Mouse (Mus musculus) spleen, adult 2 months (tissue): ENCODE measurements around the gene Prl2b1. TPM values are rescaled to one million over a fixed set of nuclear protein-coding genes. Genes with fewer than 3 reads are reported as not detected.

Experiments used
- DNase-seq, 2 experiments: peaks; one replicate each; pipeline versions ENCODE4 v3.0.0 to v3.0.0-alpha.2; 2012 to 2021; ENCODE audit warnings: low spot score in 2 of 2, low read depth in 1 of 2
- H3K27ac ChIP-seq: fragments of 200-500 bp; 2 replicates; pipeline ENCODE4 v1.5.1; 2012; ENCODE audit warnings: low read length, inconsistent platforms; ENCODE audit not compliant: insufficient read depth
- H3K27me3 ChIP-seq: fragments of 200-500 bp; 2 replicates; pipeline ENCODE4 v1.6.1; 2012; ENCODE audit warnings: mild to moderate bottlenecking, moderate library complexity, low read length, inconsistent platforms; ENCODE audit not compliant: control insufficient read depth, insufficient read depth
- H3K36me3 ChIP-seq: fragments of 200-500 bp; 2 replicates; pipeline ENCODE4 v1.6.1; 2012; ENCODE audit warnings: mild to moderate bottlenecking, low read length, inconsistent platforms; ENCODE audit not compliant: control insufficient read depth, insufficient read depth
- H3K4me1 ChIP-seq: fragments of 200-500 bp; 2 replicates; pipeline ENCODE4 v1.6.1; 2011; ENCODE audit warnings: inconsistent platforms; ENCODE audit not compliant: control insufficient read depth, insufficient read depth, insufficient read length
- H3K4me3 ChIP-seq: fragments of 200-500 bp; 2 replicates; pipeline ENCODE4 v1.5.1; 2011; ENCODE audit warnings: mild to moderate bottlenecking, inconsistent platforms; ENCODE audit not compliant: insufficient read depth, insufficient read length; ENCODE audit errors: extremely low read depth
- CTCF ChIP-seq: fragments of 200-500 bp; IDR thresholded peaks from 2 replicates; pipeline ENCODE4 v1.5.1; 2011; ENCODE audit warnings: mild to moderate bottlenecking, inconsistent platforms; ENCODE audit not compliant: insufficient read depth, insufficient read length, insufficient replicate concordance; ENCODE audit errors: extremely low read depth
- POLR2A ChIP-seq: fragments of 200-500 bp; IDR thresholded peaks from 2 replicates; pipeline ENCODE4 v1.6.1; 2011; ENCODE audit warnings: low read depth, low read length, inconsistent platforms
- WGBS: fragments of 180-500 bp; shearing (Covaris S2); methylation state at CpG from one replicate; pipeline ENCODE4 v1.1.7; 2018; 5-methylcytosine and 5-hydroxymethylcytosine counted together
- polyA plus RNA-seq: library from polyadenylated mRNA; depleted of rRNA; stranded (reverse); fragments of >200 nt; gene quantifications from 2 replicates; pipeline ENCODE4 v1.2.3, GENCODE M21; 2012; rRNA removed

The Prl2b1 gene
- not detected in 2 replicates for polyA plus RNA-seq

DNA sequence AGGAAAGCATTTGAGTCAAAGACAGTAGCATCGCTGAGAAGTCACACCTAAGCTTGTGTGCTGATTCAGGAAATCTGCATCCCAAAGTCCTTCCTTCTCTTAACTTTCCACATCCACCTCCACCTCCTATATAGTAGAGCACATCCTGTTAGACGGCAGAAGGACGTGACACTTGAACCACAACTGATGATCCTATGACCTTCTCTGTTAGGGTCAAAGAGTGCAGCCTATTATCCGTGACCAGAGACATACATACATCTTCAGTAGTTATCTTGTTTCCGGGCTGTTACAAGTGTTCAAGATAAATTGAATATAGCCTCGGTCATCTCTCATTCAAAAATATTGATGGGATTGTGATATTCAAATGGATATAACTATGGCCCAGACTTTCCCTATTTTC is at the start of gene Prl2b1:
TSS of gene Prl2b1 (minus strand) at position 101 of the 400 bp plus-strand sequence.
- TF ChIP-seq POLR2A (no peak), CTCF (no peak)
- Histone ChIP-seq H3K4me1 (no peaks in the 10 kb centered on the region), H3K27me3 (no peaks in the 10 kb centered on the region), H3K27ac (no peak within 1 kb of the TSS), H3K4me3 (no peak within 1 kb of the TSS), H3K36me3 (no peaks in the 10 kb centered on the region)
- no peak for DNase-seq
- WGBS, result 89% methylated on average over 6 of the region's 6 CpGs

DNA sequence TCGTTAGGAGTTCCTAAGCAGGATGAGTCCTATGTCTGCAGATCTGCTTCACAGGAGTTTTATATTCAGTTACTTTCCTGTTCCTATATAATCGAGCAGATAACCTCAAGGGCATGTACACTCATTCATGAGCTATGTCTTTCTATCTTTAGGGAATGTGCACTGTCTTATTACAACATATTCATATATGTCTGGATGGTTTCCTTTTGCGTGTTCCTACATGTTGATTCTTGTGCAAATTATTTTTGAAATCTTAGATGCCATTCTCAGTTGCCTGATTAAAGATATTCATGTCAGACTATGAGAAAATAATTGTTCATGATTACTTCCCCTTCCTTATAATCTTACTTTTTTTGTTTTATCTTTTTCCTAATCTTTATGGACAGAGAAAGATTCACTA is 47.9 kb upstream of the Prl2b1 start, which contains the start of gene Prl8a6:
TSS of gene Prl8a6 (minus strand) at position 101 of the 400 bp plus-strand sequence.
- TF ChIP-seq CTCF (no peak), POLR2A (no peak)
- no peaks in the 10 kb centered on the region for H3K36me3 ChIP-seq

DNA sequence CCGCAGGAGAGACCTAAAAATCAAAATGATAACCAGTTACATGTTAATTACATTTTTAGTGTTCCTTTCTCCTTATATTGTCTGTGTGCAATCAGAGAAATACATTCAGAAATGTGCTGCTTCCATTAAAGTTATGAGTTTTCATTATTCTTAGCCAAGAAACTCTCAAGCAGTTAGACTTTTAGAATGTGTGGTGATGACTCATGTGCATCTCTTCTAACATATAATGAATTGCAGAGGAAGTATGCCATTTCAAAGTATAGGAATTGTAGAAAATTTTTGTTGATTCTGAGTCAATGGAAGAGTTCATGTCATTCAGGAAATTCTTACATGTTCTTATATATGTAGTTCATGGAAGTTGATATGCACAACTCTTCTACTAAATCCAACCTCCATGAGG is 42.5 kb upstream of the Prl2b1 start:
- H3K36me3 ChIP-seq, result no peaks in the 10 kb centered on the region
- no peak for TF ChIP-seq POLR2A
- no peak for TF ChIP-seq CTCF
- H3K27me3 ChIP-seq, result no peaks in the 10 kb centered on the region
- no peak for DNase-seq
- H3K4me3 ChIP-seq, result no peak overlapping the region
- no peaks in the 10 kb centered on the region for H3K4me1 ChIP-seq
- no peak overlapping the region for H3K27ac ChIP-seq
- 88% methylated on average over 1 of the region's 1 CpGs for WGBS

More for the DNA sequence above, 47.9 kb upstream of the Prl2b1 start, which contains the start of gene Prl8a6:
- Histone ChIP-seq H3K27ac (no peak within 1 kb of the TSS), H3K27me3 (no peaks in the 10 kb centered on the region), H3K4me1 (no peaks in the 10 kb centered on the region), H3K4me3 (no peak within 1 kb of the TSS)
- DNase-seq, result no peak
- 81% methylated on average over 3 of the region's 3 CpGs for WGBS

DNA sequence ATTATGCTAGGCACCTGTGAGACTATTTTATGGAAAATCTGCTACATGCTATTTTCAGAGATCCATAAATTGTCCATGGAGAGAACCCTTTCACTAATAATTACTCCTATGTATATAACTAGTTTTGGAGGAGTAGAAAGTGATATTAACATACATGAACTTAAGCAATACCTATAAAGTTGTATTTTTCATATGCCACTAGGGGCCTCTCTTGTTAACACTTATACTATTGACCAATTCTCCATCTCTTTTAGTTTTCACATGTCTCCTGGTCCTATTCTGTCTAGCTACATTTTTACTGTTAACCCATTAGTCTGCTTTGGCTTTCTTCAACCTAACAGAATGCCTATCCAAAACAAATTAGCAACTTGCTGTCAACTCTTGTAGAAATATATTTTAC is 23.0 kb upstream of the Prl2b1 start:
- Histone ChIP-seq H3K36me3 (no peaks in the 10 kb centered on the region), H3K4me3 (no peak overlapping the region), H3K27ac (no peak overlapping the region), H3K27me3 (no peaks in the 10 kb centered on the region), H3K4me1 (no peaks in the 10 kb centered on the region)
- no peak for TF ChIP-seq POLR2A
- TF ChIP-seq CTCF, result no peak
- DNase-seq, result no peak

DNA sequence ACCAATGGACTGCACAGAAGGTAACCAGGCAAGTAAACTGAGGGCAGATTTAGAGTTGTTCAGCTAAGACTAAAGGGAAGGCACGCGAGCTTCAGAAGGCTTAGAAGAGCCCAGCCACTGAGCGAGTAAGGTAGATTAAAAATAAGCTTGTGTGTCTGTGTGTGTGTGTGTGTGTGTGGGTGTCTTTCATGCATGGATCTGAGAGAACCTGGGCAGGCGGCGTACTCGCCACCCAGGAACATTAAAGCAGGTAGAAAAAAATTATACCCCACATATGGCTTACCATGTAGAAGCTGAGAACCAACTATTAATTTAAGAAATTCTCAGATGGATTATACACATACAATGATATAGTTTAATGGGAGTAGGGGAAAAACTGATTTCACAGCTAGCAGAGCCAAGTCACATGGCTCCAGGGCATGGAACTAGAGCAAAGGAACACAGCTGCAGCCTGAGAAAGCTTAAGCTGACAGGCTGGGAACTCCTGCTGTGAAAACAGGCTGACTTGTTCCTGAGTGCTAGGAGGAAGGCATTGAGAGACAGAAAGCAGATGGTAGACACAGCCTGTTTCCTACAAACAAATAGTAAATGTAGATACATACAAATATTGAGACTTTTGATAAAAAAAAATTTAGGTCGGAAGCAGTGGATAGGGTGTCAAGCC is 8.5 kb upstream of the Prl2b1 start:
- no peak for DNase-seq
- H3K27me3 ChIP-seq, result no peaks in the 10 kb centered on the region
- 94% methylated on average over 7 of the region's 7 CpGs for WGBS
- H3K4me1 ChIP-seq, result no peaks in the 10 kb centered on the region
- no peak overlapping the region for H3K27ac ChIP-seq
- TF ChIP-seq CTCF (no peak), POLR2A (no peak)
- no peaks in the 10 kb centered on the region for H3K36me3 ChIP-seq
- H3K4me3 ChIP-seq, result no peak overlapping the region

DNA sequence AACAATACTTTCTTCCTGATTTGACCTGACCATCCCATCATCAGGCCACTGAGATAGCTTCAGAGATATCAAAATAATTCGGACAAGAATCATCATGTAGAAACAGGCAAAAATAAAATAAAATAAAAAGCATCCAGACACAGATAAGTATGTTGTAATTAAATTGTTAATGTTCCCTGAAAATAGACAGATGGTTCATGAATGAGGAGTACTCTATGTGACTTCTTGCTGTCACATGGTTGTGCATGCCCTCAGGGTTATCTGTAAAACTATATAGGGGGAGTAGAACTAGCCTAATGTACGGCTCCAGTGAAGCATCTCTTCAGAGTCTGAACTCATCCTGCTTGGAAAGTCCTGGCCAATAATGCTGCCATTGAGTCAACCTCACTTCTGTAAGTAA is 45.3 kb downstream of the Prl2b1 start, which contains the start of gene Prl8a2:
TSS of gene Prl8a2 (plus strand) at position 301 of the 400 bp plus-strand sequence.
- TF ChIP-seq POLR2A, result no peak
- no peak for TF ChIP-seq CTCF
- 79% methylated on average over 2 of the region's 2 CpGs for WGBS
- H3K4me1 ChIP-seq, result no peaks in the 10 kb centered on the region
- no peak within 1 kb of the TSS for H3K27ac ChIP-seq
- no peaks in the 10 kb centered on the region for H3K36me3 ChIP-seq
- no peak within 1 kb of the TSS for H3K4me3 ChIP-seq
- no peaks in the 10 kb centered on the region for H3K27me3 ChIP-seq
- no peak for DNase-seq

DNA sequence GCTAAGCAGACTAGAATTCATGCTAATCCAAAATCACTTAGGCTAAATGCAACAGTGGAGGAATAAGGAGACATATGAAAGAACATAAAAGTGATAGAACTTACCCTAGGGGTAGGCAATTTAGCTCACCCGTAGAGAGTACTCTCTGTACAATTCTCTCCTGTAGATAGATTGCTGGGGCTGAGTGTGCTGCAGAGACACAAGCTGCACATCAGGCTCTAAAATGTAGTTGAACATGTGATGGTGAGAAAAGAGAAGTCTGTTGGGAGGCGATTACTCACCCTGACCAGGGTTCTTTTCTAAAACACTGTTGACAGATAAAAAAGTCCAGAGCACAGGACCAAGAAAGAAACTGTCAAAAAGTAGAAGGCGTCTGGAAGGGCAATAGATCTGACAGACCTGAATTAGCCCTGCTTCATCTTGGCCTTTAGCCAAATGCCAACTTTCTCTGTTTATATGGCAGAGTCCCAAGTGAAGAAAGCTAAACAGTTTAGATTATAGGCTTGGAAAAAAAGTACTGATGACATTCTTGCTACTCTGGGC is 47.8 kb downstream of the Prl2b1 start:
- TF ChIP-seq CTCF (no peak), POLR2A (no peak)
- Histone ChIP-seq H3K27me3 (no peaks in the 10 kb centered on the region), H3K36me3 (no peaks in the 10 kb centered on the region), H3K4me1 (no peaks in the 10 kb centered on the region), H3K4me3 (no peak overlapping the region), H3K27ac (no peak overlapping the region)
- WGBS, result 77% methylated on average over 3 of the region's 3 CpGs
- DNase-seq, result no peak
